Mouse (Mus musculus) inflammation-experienced regulatory T-cells, adult 16 weeks (primary cell): ENCODE data around the gene Gtf3a. TPM values are rescaled to one million over a fixed set of nuclear protein-coding genes. Genes with fewer than 3 reads are reported as not detected.

Experiments used
- polyA plus RNA-seq: library from polyadenylated mRNA; unstranded; fragments of 100-300 nt; shearing (Covaris generic); gene quantifications from one replicate; pipeline ENCODE4 v1.2.1, GENCODE M21; 2017

The Gtf3a gene
- 39.8 TPM for polyA plus RNA-seq

DNA sequence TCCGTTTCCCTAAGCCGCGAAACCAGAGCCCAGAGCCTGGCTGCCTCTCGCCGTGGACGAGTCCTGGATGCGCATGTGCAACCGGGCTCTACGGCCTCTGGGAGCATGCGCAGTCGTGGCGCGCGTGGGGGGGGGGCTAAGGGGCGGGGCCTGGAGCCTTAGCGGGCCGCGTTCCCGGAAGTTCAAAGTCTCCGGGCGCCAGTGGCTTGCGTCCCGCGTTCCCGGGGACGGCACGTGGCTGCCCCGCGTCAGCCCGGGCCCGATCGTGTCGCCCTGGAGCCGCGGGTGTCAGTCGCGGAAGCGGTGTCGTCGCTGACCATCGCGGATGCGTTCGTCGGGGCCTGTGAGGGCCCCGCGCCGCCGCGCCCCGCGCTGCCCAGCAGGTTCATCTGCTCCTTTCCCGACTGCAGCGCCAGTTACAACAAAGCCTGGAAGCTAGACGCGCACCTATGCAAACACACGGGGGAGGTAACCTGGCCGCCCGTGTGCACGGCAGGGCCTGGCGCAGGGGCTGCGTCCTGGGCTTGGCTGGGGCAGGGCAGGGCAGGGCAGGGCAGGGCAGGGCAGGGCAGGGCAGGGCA lies at the start of gene Gtf3a:
TSS of gene Gtf3a (plus strand) at position 150 of the 581 bp plus-strand sequence.

DNA sequence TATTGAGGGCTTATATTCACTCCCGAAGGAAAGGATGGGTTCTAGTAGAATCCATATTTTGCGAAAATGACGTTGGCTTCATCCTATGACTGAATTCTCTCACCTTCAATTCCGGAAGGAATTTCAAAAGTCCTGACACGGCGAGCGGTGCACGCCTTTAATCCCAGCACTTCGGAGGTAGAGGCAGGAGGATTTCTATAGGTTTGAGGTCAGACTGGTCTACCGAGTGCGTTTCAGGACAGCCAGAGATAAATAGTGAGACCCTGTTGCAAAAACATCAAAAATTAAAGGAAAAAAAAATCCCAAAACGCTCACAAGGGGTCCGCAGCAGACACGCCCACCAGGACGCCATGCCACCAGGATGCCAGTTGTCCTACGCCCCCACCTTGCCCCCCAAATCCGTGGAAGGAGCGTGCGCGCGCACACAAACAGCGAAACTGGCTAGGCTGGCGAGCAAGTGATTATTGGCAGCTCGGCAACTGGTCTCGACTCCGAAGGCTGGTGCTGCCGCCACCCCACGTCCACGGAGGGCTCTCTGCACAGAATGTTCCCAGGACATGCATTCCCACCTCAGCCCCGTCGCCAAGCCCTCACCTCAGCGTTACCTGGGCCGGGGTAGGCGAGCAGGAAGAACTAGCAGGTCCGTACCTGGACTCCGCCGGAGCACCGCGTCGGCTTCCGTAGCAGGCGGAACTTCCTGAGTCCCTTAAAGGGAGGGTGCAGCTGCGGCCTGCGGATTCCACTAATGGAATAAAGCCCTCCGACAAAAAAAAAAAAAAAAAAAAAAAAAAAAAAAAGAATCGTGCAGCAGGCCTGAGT lies 14.9 kb downstream of the Gtf3a start, which contains the start of gene Mtif3:
TSS of gene Mtif3 (minus strand) at position 683 of the 819 bp plus-strand sequence.

Other genes with a start within 250 kb of the Gtf3a start
- 4.7 TPM for gene Usp12, start 153.7 kb upstream of the Gtf3a start, polyA plus RNA-seq
- gene Rpl21, start 115.8 kb upstream of the Gtf3a start, polyA plus RNA-seq, result 328 TPM
- gene Rasl11a, start 103.6 kb upstream of the Gtf3a start, polyA plus RNA-seq, result 9.6 TPM
- gene Mtif3, start 15.1 kb downstream of the Gtf3a start, polyA plus RNA-seq, result 36.1 TPM
- 64.1 TPM for gene Lnx2, start 127.9 kb downstream of the Gtf3a start, polyA plus RNA-seq
- 158 TPM for gene Polr1d, start 128.4 kb downstream of the Gtf3a start, polyA plus RNA-seq
- not detected for gene Gsx1, start 240.0 kb downstream of the Gtf3a start, polyA plus RNA-seq